In the genomic region with DNA sequence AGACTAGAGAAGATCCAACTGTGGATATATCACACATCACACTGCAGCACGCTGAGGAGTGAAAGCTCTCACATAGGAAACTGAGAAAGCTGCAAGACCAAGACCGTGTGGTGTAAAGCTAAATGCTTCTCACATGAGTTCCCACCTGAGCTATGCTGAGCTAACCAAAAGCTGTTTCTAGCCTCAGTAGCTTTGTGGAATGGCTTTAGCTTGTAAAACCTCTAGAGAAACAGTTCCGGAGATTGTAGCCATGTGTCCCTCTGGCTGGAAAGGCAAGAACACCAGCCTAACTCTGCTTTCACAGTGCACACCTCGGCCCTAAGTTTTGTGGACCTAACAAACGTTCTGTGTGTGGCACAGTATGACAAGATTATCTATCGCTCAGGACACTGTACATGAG, we compare ENCODE assay signal across 13 mouse cellular contexts.
DNase-seq lines count a peak whose midpoint lies in the region; ATAC-seq and TF ChIP-seq lines count a peak whose summit lies in the region.
"Had no signal": no experiment of that assay in that cellular context is flagged by ENCODE, and none has a peak within 500 bp of the region (broad histone marks: within the 10 kb centered on the region; RNA-seq: fewer than 3 reads in every experiment).

No protein-coding gene starts in this region.

- no peaks in the 10 kb centered on the region; the same call in 1 of the 2 replicates for H3K27me3 ChIP-seq in forebrain, embryonic 13.5 days
- H3K27me3 ChIP-seq in forebrain, embryonic 11.5 days (ENCODE audit: control insufficient read depth, insufficient read depth, low read length) = no peaks in the 10 kb centered on the region; the same call in 1 of the 2 replicates
- H3K27me3 ChIP-seq in hindbrain, embryonic 13.5 days = 0 out of 2 replicates have a peak, but pooled peaks cover 4% of the 10 kb centered on the region
- H3K27me3 ChIP-seq in hindbrain, embryonic 10.5 days (ENCODE audit: insufficient read depth, poor library complexity, severe bottlenecking) = peaks cover 8% of the 10 kb centered on the region
- no peaks in the 10 kb centered on the region for H3K27me3 ChIP-seq in forebrain, embryonic 16.5 days (replicated peaks; ENCODE audit: control insufficient read depth, insufficient read depth, low read length)
- no peaks in the 10 kb centered on the region for H3K27me3 ChIP-seq in midbrain, postnatal 0 days (ENCODE audit: insufficient read depth, low read length)

- no peak overlapping the region for H3K27ac ChIP-seq in forebrain, embryonic 13.5 days
- H3K27ac ChIP-seq in forebrain, embryonic 11.5 days (ENCODE audit: low read depth, low read length) = no peak overlapping the region
- H3K27ac ChIP-seq in hindbrain, embryonic 13.5 days = no peak overlapping the region
- no peak overlapping the region for H3K27ac ChIP-seq in hindbrain, embryonic 10.5 days
- H3K27ac ChIP-seq in forebrain, embryonic 16.5 days (ENCODE audit: low read length) = no peak overlapping the region
- H3K27ac ChIP-seq in midbrain, postnatal 0 days (ENCODE audit: low read depth, low read length) = no peak overlapping the region
- H3K27ac ChIP-seq: liver, embryonic 14.5 days had no signal

- no peak for ATAC-seq in forebrain, embryonic 13.5 days
- ATAC-seq in forebrain, embryonic 11.5 days (replicated peaks; ENCODE audit: low FRiP score) = no peak
- no peak for ATAC-seq in hindbrain, embryonic 13.5 days (ENCODE audit: low FRiP score)
- no peak for ATAC-seq in forebrain, embryonic 16.5 days
- no peak for ATAC-seq in midbrain, postnatal 0 days (ENCODE audit: low FRiP score)
- ATAC-seq: activated CD4-positive, CD25-positive, alpha-beta regulatory T cell, adult 4 months had no signal

- H3K4me2 ChIP-seq in forebrain, embryonic 13.5 days = peak overlapping the region; percentile 91
- H3K4me2 ChIP-seq in forebrain, embryonic 11.5 days (ENCODE audit: low read depth, low read length, severe bottlenecking) = no peak overlapping the region
- peak overlapping the region; percentile 94 for H3K4me2 ChIP-seq in hindbrain, embryonic 13.5 days
- H3K4me2 ChIP-seq in forebrain, embryonic 16.5 days (ENCODE audit: low read length) = peak overlapping the region; percentile 74
- H3K4me2 ChIP-seq in midbrain, postnatal 0 days (ENCODE audit: low read depth, low read length, poor library complexity, severe bottlenecking) = peak overlapping the region; percentile 93

- peak overlapping the region; percentile 53; the same call in 1 of the 2 replicates for H3K4me3 ChIP-seq in forebrain, embryonic 13.5 days
- H3K4me3 ChIP-seq in forebrain, embryonic 11.5 days (ENCODE audit: low read depth, low read length) = no peak overlapping the region
- peak overlapping the region; percentile 58 for H3K4me3 ChIP-seq in hindbrain, embryonic 13.5 days
- H3K4me3 ChIP-seq in hindbrain, embryonic 10.5 days = no peak overlapping the region
- H3K4me3 ChIP-seq in forebrain, embryonic 16.5 days (replicated peaks; ENCODE audit: low read length) = no peak overlapping the region
- peak overlapping the region; percentile 58 for H3K4me3 ChIP-seq in midbrain, postnatal 0 days (ENCODE audit: low read depth, low read length)

- H3K36me3 ChIP-seq in forebrain, embryonic 13.5 days (ENCODE audit: poor library complexity, severe bottlenecking) = no peaks in the 10 kb centered on the region
- no peaks in the 10 kb centered on the region for H3K36me3 ChIP-seq in forebrain, embryonic 11.5 days (ENCODE audit: control insufficient read depth, insufficient read depth, low read length)
- H3K36me3 ChIP-seq in hindbrain, embryonic 13.5 days = no peaks in the 10 kb centered on the region
- H3K36me3 ChIP-seq in hindbrain, embryonic 10.5 days = no peaks in the 10 kb centered on the region
- H3K36me3 ChIP-seq in forebrain, embryonic 16.5 days (ENCODE audit: control insufficient read depth, insufficient read depth) = no peaks in the 10 kb centered on the region
- H3K36me3 ChIP-seq in midbrain, postnatal 0 days (ENCODE audit: insufficient read depth, low read length) = no peaks in the 10 kb centered on the region

- no peak for TF ChIP-seq CTCF in midbrain, postnatal 0 days (IDR thresholded peaks at IDR 0.05)

- no peak overlapping the region for H3K9ac ChIP-seq in forebrain, embryonic 13.5 days
- no peak overlapping the region for H3K9ac ChIP-seq in forebrain, embryonic 11.5 days (ENCODE audit: low read length)
- H3K9ac ChIP-seq in hindbrain, embryonic 13.5 days = 0 out of 2 replicates have a peak overlapping the region, but pooled peaks have one; percentile 14
- H3K9ac ChIP-seq in forebrain, embryonic 16.5 days (replicated peaks; ENCODE audit: low read depth, low read length) = no peak overlapping the region
- peak overlapping the region; percentile 13; the same call in 1 of the 2 replicates for H3K9ac ChIP-seq in midbrain, postnatal 0 days (replicated peaks; ENCODE audit: low read length, poor library complexity, severe bottlenecking)
- H3K9ac ChIP-seq: liver, embryonic 14.5 days had no signal

- 69% methylated on average over 6 of the region's 6 CpGs for WGBS in forebrain, embryonic 13.5 days
- 76% methylated on average over 6 of the region's 6 CpGs for WGBS in forebrain, embryonic 11.5 days
- 77% methylated on average over 6 of the region's 6 CpGs for WGBS in hindbrain, embryonic 13.5 days
- 77% methylated on average over 6 of the region's 6 CpGs for WGBS in hindbrain, embryonic 10.5 days
- WGBS in forebrain, embryonic 16.5 days = 69% methylated on average over 6 of the region's 6 CpGs
- 70% methylated on average over 6 of the region's 6 CpGs for WGBS in midbrain, postnatal 0 days

- peaks cover 28% of the 10 kb centered on the region for H3K4me1 ChIP-seq in forebrain, embryonic 13.5 days
- H3K4me1 ChIP-seq in forebrain, embryonic 11.5 days (replicated peaks; ENCODE audit: control insufficient read depth, insufficient read depth, low read length) = 0 out of 2 replicates have a peak, but pooled peaks cover 2% of the 10 kb centered on the region
- H3K4me1 ChIP-seq in hindbrain, embryonic 13.5 days (replicated peaks) = peaks cover 36% of the 10 kb centered on the region
- H3K4me1 ChIP-seq in hindbrain, embryonic 10.5 days (replicated peaks) = peaks cover 21% of the 10 kb centered on the region
- H3K4me1 ChIP-seq in forebrain, embryonic 16.5 days (replicated peaks; ENCODE audit: control insufficient read depth, insufficient read depth, low read length) = peaks cover 9% of the 10 kb centered on the region; the same call in 1 of the 2 replicates
- H3K4me1 ChIP-seq in midbrain, postnatal 0 days (ENCODE audit: insufficient read depth, low read length) = peaks cover 3% of the 10 kb centered on the region; the same call in 1 of the 2 replicates

- H3K9me3 ChIP-seq in forebrain, embryonic 13.5 days (replicated peaks) = no peaks in the 10 kb centered on the region
- H3K9me3 ChIP-seq in forebrain, embryonic 11.5 days (ENCODE audit: control insufficient read depth, low read length) = no peaks in the 10 kb centered on the region
- H3K9me3 ChIP-seq in hindbrain, embryonic 13.5 days = no peaks in the 10 kb centered on the region
- no peaks in the 10 kb centered on the region for H3K9me3 ChIP-seq in hindbrain, embryonic 10.5 days
- no peaks in the 10 kb centered on the region for H3K9me3 ChIP-seq in forebrain, embryonic 16.5 days (ENCODE audit: control insufficient read depth, low read length)
- no peaks in the 10 kb centered on the region for H3K9me3 ChIP-seq in midbrain, postnatal 0 days (ENCODE audit: low read length)

- no peak for DNase-seq in forebrain, embryonic 11.5 days (ENCODE audit: low spot score)
- DNase-seq in hindbrain, embryonic 10.5 days (ENCODE audit: low spot score) = no peak
- peak; percentile 22 for DNase-seq in midbrain, postnatal 0 days (ENCODE audit: low spot score)
- DNase-seq in T-cell, adult 2 months (ENCODE audit: low spot score) = no peak
- DNase-seq in left cerebral cortex, adult 8-10 months (ENCODE audit: low spot score in 2 of 2) = no peak
- DNase-seq: kidney, adult 8-10 months; right cerebral cortex, postnatal 4 days; thymus, postnatal 4 days had no signal

Comparison
In these comparisons a context has a peak if more than half of its experiments do, and no peak if none do; other contexts are left out.
1. H3K4me3 ChIP-seq: peak in forebrain, embryonic 13.5 days (single experiment), hindbrain, embryonic 13.5 days (single experiment) and midbrain, postnatal 0 days (single experiment); none in forebrain, embryonic 11.5 days (single experiment), hindbrain, embryonic 10.5 days (single experiment) and forebrain, embryonic 16.5 days (single experiment).
2. H3K9ac ChIP-seq: peak in hindbrain, embryonic 13.5 days (single experiment) and midbrain, postnatal 0 days (single experiment); none in forebrain, embryonic 13.5 days (single experiment), forebrain, embryonic 11.5 days (single experiment) and forebrain, embryonic 16.5 days (single experiment).